Mouse (Mus musculus) urinary bladder, postnatal 4 days (tissue): Measurements from ENCODE around the gene Cdkal1.

Experiments used
- DNase-seq, 2 experiments: peaks; one replicate each; pipeline ENCODE4 v3.0.0; 2021 to 2022; ENCODE audit warnings: low spot score in 2 of 2

Gene Cdkal1

GRCm38 (mm10) chr13:29185545-29185944, 669.9 kb downstream of the Cdkal1 start:
- DNase-seq: no peak

DNA sequence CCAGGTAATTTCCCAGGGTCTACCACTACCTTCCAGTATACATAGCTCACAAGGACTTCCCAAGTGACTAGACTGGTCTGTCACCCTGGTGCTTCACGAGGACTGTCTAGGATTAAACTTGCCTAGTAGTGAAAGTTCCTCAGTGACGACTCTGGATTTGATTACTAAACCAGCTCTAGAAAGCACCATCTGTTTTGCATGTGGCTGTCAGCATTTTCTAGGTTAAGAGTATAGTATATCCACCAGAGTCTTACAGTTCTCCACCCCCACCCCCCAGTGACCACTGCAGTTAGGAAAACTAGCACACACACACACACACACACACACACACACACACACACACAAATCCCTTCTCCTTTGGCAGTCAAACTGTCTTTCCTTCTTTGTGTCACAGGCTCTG, 670.9 kb downstream of the Cdkal1 start:
- no peak for DNase-seq

- no peak for DNase-seq
These were observed 675.6 kb downstream of the Cdkal1 start for GRCm38 (mm10) chr13:29179861-29180260.

DNA sequence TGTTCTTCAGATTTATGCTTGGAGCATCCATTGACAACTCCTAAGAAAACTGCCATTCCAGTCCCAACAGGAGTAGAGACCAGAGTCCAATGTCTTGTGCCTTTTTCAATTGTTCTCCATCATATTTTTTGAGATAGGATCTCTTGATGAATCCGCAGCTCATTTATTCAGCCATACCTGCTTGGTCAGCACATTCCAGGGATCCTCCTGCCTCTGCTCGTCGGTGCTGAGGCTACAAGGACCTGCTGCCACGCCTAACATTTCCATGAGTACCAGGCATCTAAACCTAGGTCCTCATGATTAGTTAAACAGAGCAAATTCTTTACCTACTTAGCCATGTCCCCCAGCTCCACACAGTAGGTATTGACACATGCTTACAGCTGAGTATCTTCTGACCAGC, 676.2 kb downstream of the Cdkal1 start:
- no peak for DNase-seq

DNA sequence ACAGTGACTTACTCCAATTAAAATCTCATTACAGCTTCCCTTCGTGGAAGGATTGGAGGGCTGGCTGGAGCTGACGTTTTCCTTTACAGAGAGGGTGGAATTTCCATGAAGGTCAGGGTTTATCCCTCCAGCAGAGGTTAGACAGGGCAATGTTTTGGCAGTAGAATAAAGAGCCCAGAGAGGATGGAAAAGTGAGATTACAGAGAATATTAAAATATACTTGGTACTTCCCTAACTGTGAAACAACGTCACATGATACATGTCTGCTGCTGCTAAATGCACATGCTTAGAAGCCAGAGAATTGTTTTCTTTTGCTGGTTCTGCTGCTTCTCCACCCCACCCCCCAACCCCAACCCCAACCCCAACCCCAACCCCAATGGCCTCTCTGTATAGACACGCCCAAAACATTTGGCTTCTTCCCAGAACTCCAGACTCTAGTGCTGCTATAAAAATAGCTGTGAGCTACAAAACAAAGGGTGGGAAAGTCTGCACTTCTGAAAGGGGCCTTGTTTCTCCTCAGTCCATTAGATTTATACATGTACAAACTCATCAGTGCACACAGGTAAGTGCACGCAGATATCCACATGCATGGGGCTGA, 677.5 kb downstream of the Cdkal1 start:
- DNase-seq: no peak

- no peak for DNase-seq
These were observed 686.1 kb downstream of the Cdkal1 start for GRCm38 (mm10) chr13:29169356-29169755.

DNA sequence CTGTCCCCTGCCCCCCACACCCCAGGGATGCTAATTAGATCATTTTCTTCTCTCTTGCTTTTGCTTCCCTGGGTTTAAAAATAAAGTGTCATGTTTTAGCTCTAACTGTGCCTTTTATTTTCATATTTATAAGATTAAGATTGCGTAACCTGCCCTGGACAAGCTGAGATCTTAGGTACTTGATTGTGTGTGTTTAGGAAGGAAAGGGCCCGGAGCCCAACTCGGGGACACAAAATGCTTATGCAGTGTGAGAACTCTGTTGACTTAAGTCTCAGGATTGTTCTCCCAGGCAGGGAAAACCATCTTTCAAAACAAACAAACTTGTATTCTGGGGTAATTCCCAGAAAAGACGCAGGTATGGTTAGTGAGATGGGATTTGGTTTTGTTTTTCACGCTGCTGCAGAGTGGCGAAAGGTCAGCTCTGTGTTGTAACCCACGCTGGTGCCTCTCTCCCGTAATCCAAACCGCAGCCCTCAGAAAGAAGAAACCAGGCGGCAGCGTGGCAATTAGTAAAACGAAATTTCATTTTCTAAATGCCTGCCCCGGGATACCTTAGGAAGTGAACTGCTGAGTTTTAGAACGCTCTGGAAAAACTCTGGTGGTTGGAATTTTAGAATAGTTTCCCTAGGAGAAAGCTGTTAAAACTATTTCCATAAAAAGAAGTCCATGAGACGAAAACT, 690.5 kb downstream of the Cdkal1 start:
- no peak for DNase-seq

DNA sequence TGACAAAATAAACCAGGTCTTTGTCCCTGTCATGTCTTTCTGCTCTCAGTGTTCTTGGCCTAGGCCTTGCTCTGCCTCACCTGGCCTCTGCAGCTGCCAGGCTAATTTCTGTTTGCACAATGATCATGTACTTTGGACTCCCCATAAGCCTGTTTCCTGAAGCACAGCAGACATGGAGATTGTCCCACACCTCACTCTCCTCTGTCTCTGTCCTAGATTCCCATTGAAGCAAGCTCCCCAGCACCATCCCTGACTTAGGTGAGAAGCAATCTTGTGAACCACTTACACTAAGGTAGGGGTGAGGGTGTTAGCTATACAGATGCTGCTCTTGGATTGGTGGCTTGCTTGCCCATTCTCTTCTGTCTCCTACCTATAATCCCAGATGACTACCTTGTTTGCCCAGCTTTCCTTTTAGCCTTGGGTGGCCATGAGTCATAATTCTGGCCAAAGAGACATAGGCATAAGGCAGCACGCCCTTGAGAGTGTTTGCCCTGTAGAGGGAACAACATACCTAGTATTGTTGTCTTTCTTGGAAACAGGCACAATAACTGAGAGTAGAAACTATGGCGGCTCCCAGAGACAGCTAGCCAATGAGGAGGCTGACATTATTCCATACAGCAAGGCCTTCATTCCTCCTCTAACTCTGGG, 692.5 kb downstream of the Cdkal1 start:
- DNase-seq: no peak

- DNase-seq: no peak
These were observed 693.0 kb downstream of the Cdkal1 start for GRCm38 (mm10) chr13:29162444-29162843.

- DNase-seq: no peak
These were observed 694.0 kb downstream of the Cdkal1 start for GRCm38 (mm10) chr13:29161436-29161835.

DNA sequence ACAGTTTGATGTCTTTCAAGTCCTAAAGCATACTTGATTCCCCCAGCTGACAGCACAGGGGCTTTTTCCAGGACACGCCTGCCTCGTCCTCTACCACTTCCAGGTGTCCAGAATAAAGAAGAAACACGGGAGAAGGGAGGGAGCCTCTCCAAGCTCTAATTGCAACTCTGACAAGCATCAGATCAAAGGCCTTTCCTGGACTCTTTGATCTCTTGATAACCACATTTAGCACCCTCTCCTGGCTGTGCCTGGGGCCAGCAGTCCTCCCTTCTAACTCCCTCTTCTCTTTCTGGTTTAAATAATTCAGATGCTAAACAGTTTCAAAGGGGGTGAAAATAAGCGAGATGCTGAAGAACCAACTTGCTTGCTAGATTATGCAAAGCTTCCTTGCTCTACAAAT, 698.8 kb downstream of the Cdkal1 start:
- DNase-seq: no peak

- DNase-seq: no peak
These were observed 700.2 kb downstream of the Cdkal1 start for GRCm38 (mm10) chr13:29155297-29155696.

DNA sequence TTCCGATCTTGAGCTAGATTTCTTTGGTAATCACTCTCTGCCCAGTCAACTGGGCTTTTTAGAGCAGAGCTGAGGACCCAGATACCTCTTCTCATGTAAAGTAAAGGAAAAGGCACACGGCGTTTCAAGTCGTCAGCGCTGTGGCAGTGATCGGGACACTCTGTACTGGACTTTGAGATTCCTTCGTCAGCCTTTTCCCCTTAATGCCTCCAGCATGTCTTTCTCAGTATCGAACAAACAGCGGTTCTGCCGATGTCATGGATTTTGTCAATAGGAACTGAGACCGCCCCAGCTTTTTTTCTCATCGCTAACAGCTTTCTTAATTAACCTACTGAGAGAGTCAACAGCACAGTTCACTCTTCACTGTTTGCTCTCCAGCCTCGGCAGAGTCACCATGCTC, 705.4 kb downstream of the Cdkal1 start:
- no peak for DNase-seq

DNA sequence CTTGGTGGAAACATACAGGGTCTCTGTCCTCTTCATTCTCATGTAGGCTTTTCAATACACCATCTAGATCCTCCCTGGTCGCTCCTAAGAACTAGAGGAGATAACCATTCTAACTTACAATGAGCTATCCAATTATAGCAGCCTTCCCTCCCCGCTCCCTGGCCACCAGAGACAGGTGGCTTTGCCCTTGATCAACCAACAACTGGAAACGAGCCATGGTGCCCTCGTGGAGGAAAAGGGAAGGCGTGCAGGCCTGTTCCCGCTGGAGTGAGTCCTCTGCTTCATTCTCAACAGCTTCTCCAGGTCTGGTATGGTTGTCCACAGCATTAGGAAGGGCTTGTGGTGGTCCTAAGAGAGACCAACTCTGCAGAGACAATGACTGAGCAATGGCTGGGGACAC, 706.1 kb downstream of the Cdkal1 start:
- DNase-seq: no peak

GRCm38 (mm10) chr13:29148616-29149015, 706.9 kb downstream of the Cdkal1 start:
- no peak for DNase-seq
